Mouse (Mus musculus) kidney, embryonic 15.5 days (tissue): ENCODE measurements around the gene Cnnm2. TPM values are rescaled to one million over a fixed set of nuclear protein-coding genes. Genes with fewer than 3 reads are reported as not detected.

ENCODE experiments used
- ATAC-seq: fragments of 200-750 bp; cut with Nextera tagmentation; replicated peaks from 2 replicates; pipeline ENCODE4 v1.8.0; 2017; ENCODE audit warnings: moderate TSS enrichment; ENCODE audit not compliant: low FRiP score
- H3K27ac ChIP-seq: fragments of 300-500 bp; sonication (generic); 2 replicates; pipeline ENCODE4 v1.5.1; 2015; ENCODE audit warnings: mild to moderate bottlenecking, inconsistent platforms
- H3K27me3 ChIP-seq: fragments of 300-500 bp; sonication (generic); 2 replicates; pipeline ENCODE4 v1.6.1; 2015; ENCODE audit warnings: inconsistent platforms
- H3K36me3 ChIP-seq: fragments of 300-500 bp; sonication (generic); 2 replicates; pipeline ENCODE4 v1.6.1; 2015; ENCODE audit warnings: inconsistent platforms
- H3K4me1 ChIP-seq: fragments of 300-500 bp; sonication (generic); 2 replicates; pipeline ENCODE4 v1.6.1; 2015; ENCODE audit warnings: inconsistent platforms
- H3K4me2 ChIP-seq: fragments of 300-500 bp; sonication (generic); 2 replicates; pipeline ENCODE4 v1.6.1; 2015; ENCODE audit warnings: moderate library complexity, mild to moderate bottlenecking, inconsistent platforms
- H3K4me3 ChIP-seq: fragments of 300-500 bp; sonication (generic); replicated peaks from 2 replicates; pipeline ENCODE4 v1.5.1; 2015; ENCODE audit warnings: mild to moderate bottlenecking, inconsistent platforms
- H3K9ac ChIP-seq: fragments of 300-500 bp; sonication (generic); 2 replicates; pipeline ENCODE4 v1.6.1; 2015; ENCODE audit warnings: mild to moderate bottlenecking, inconsistent platforms
- H3K9me3 ChIP-seq: fragments of 300-500 bp; sonication (generic); replicated peaks from 2 replicates; pipeline ENCODE4 v1.6.1; 2016; ENCODE audit warnings: inconsistent platforms
- WGBS: fragments of 180-500 bp; shearing (Covaris S2); methylation state at CpG from one replicate; pipeline ENCODE4 v1.1.7; 2015; ENCODE audit warnings: mixed read lengths; 5-methylcytosine and 5-hydroxymethylcytosine counted together
- polyA plus RNA-seq: library from polyadenylated mRNA; unstranded; fragments of >200 nt; fragmentation: Nextera tagmentation; extraction: Ambion mirVana; gene quantifications from 2 replicates; pipeline ENCODE4 v1.2.1, GENCODE M21; 2015

Gene Cnnm2
- polyA plus RNA-seq, 1 experiment from 2014 or later: 7.9 TPM

DNA sequence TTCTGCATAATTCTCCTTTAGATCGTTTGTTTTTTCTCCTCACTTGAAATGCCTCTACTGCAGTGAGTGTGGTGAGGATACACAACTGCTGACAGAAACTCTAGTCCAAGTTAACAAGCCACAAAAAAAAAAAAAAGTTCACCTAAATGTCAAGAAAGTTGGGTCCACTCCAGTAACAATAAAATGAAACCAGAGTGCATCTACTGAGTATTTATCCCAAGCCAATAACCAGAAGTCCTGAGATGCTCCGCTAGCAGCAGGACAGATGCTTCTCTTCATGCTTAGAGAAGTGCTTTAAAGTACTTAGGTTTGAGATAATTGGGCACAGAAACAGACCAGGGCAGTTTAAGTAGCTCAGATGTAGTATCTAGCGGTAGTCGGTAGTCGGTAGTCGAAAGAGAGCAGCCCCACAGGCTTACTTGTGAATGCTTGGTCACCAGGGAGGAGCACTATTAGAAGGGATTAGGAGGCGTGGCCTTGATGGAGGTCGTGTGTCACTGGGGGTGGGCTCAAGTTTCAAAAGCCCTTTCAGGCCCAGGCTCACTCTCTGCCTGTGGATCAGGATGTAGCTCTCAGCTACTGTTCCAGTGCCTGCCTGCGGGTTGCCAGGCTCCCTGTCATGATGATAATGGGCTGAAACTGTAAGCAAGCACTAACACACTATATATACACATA, 154.1 kb downstream of the Cnnm2 start:
- Histone ChIP-seq H3K36me3 (0 out of 2 replicates have a peak, but pooled peaks cover 5% of the 10 kb centered on the region), H3K9me3 (no peaks in the 10 kb centered on the region), H3K4me3 (no peak overlapping the region), H3K27ac (peak overlapping the region; percentile 45; the same call in 1 of the 2 replicates), H3K27me3 (no peaks in the 10 kb centered on the region), H3K4me1 (0 out of 2 replicates have a peak, but pooled peaks cover 6% of the 10 kb centered on the region), H3K9ac (no peak overlapping the region), H3K4me2 (no peak overlapping the region)
- ATAC-seq: no peak
- WGBS: 67% methylated on average over 9 of the region's 9 CpGs

- 0 out of 2 replicates have a peak, but pooled peaks cover 7% of the 10 kb centered on the region for H3K36me3 ChIP-seq
- ATAC-seq: no peak
- H3K4me2 ChIP-seq: no peak overlapping the region
- H3K9me3 ChIP-seq: no peaks in the 10 kb centered on the region
- H3K4me3 ChIP-seq: no peak overlapping the region
- H3K27ac ChIP-seq: no peak overlapping the region
- WGBS: 82% methylated on average over 6 of the region's 6 CpGs
- H3K9ac ChIP-seq: no peak overlapping the region
- 0 out of 2 replicates have a peak, but pooled peaks cover 2% of the 10 kb centered on the region for H3K4me1 ChIP-seq
- no peaks in the 10 kb centered on the region for H3K27me3 ChIP-seq
These were observed 159.2 kb downstream of the Cnnm2 start for GRCm38 (mm10) chr19:46920571-46920970.

DNA sequence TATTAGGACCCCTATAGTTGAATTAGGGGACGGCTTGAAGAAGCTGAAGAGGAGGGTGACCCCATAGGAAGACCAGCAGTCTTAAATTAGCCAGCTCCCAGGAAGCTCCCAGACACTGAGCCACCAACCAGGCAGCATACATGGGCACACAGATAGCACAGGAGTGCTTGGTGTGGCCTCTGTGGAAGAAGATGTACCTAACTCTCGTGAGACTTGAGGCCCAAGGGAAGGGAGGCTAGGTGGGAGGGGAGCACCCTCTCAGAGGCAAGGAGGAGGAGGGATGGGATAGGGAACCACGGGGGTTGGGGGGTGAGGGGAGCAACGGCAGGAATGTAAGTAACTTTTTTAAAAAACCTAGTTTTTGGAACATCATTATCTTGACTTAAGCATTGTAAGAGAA, 165.0 kb downstream of the Cnnm2 start:
- WGBS: 45% methylated on average over 4 of the region's 4 CpGs
- ATAC-seq: no peak
- Histone ChIP-seq H3K9ac (no peak overlapping the region), H3K36me3 (0 out of 2 replicates have a peak, but pooled peaks cover 7% of the 10 kb centered on the region), H3K27me3 (no peaks in the 10 kb centered on the region), H3K4me3 (no peak overlapping the region), H3K4me1 (peaks cover 27% of the 10 kb centered on the region), H3K4me2 (no peak overlapping the region), H3K27ac (no peak overlapping the region), H3K9me3 (no peaks in the 10 kb centered on the region)

GRCm38 (mm10) chr19:46926951-46927350, 165.6 kb downstream of the Cnnm2 start:
- Histone ChIP-seq H3K9me3 (no peaks in the 10 kb centered on the region), H3K27ac (no peak overlapping the region), H3K4me2 (no peak overlapping the region), H3K27me3 (no peaks in the 10 kb centered on the region), H3K36me3 (0 out of 2 replicates have a peak, but pooled peaks cover 7% of the 10 kb centered on the region), H3K9ac (no peak overlapping the region), H3K4me3 (no peak overlapping the region), H3K4me1 (peaks cover 27% of the 10 kb centered on the region)
- WGBS: 42% methylated on average over 5 of the region's 5 CpGs
- no peak for ATAC-seq

DNA sequence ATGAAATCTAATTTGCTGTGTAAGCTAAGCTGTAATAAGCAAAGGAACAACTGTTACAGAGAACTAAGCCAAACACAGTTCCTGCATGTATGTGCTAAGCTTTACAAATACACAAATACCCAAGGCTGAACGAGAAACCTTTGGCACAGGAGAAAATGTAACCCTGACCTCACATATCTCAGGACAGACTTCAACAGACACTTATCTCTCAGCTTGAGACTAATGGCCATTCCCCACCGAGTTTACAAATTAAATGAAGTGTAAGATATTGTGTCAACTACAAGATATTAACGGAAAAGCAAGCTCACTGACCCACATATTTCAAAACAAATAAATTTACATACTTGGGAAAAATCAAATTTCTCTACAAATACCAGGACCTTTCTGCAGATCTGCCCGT, 166.7 kb downstream of the Cnnm2 start:
- 63% methylated on average over 4 of the region's 4 CpGs for WGBS
- ATAC-seq: no peak
- no peak overlapping the region for H3K9ac ChIP-seq

GRCm38 (mm10) chr19:46929044-46929587, 167.7 kb downstream of the Cnnm2 start:
- Histone ChIP-seq H3K27ac (peak overlapping the region; percentile 59), H3K9ac (no peak overlapping the region), H3K4me2 (no peak overlapping the region), H3K4me1 (peaks cover 27% of the 10 kb centered on the region), H3K36me3 (no peaks in the 10 kb centered on the region), H3K4me3 (no peak overlapping the region), H3K27me3 (no peaks in the 10 kb centered on the region), H3K9me3 (no peaks in the 10 kb centered on the region)
- no peak for ATAC-seq
- WGBS: 21% methylated on average over 6 of the region's 6 CpGs

More for the DNA sequence above, 166.7 kb downstream of the Cnnm2 start:
- Histone ChIP-seq H3K4me2 (no peak overlapping the region), H3K9me3 (no peaks in the 10 kb centered on the region), H3K27ac (no peak overlapping the region), H3K4me3 (no peak overlapping the region), H3K27me3 (no peaks in the 10 kb centered on the region), H3K36me3 (0 out of 2 replicates have a peak, but pooled peaks cover 3% of the 10 kb centered on the region), H3K4me1 (peaks cover 27% of the 10 kb centered on the region)

Other genes starting within 250 kb of the Cnnm2 start
- 143 and 145 TPM in 2 replicates for gene Arl3, start 188.4 kb upstream of the Cnnm2 start, polyA plus RNA-seq
- gene Sfxn2, start 188.2 kb upstream of the Cnnm2 start, polyA plus RNA-seq: 32.9 and 33.0 TPM in 2 replicates
- 46.4 and 51.3 TPM in 2 replicates for gene Wbp1l, start 162.5 kb upstream of the Cnnm2 start, polyA plus RNA-seq
- 0.12 and 0.79 TPM in 2 replicates for gene Cyp17a1, start 88.4 kb upstream of the Cnnm2 start, polyA plus RNA-seq
- gene Borcs7, start 71.7 kb upstream of the Cnnm2 start, polyA plus RNA-seq: 17.5 and 17.9 TPM in 2 replicates
- gene As3mt, start 54.1 kb upstream of the Cnnm2 start, polyA plus RNA-seq: 45.6 and 47.0 TPM in 2 replicates